Comparison of ENCODE assay signal across 8 mouse cellular contexts in genomic region chr10:94147756-94148531, GRCm38 (mm10). TPM values are rescaled to one million over a fixed set of nuclear protein-coding genes. Genes with fewer than 3 reads are reported as not detected.
A peak's percentile ranks its signal among the peaks of the same experiment; 100 is the strongest.
DNase-seq lines count a peak whose midpoint lies in the region; ATAC-seq and TF ChIP-seq lines count a peak whose summit lies in the region.

Gene Nr2c1, plus strand, starts transcription at chr10:94148023.

- peaks cover 22% of the 10 kb centered on the region for H3K4me1 ChIP-seq in embryonic facial prominence, embryonic 13.5 days
- H3K4me1 ChIP-seq in kidney, embryonic 14.5 days (ENCODE audit: control insufficient read depth, insufficient read depth, low read length) = peaks cover 12% of the 10 kb centered on the region
- H3K4me1 ChIP-seq in limb, embryonic 14.5 days (ENCODE audit: control insufficient read depth, insufficient read depth, low read length) = peaks cover 18% of the 10 kb centered on the region; the same call in 1 of the 2 replicates
- H3K4me1 ChIP-seq in midbrain, embryonic 16.5 days (ENCODE audit: control insufficient read depth, insufficient read depth, low read length) = peaks cover 18% of the 10 kb centered on the region
- H3K4me1 ChIP-seq in spleen, adult 2 months (ENCODE audit: control insufficient read depth, insufficient read depth, insufficient read length) = peaks cover 2% of the 10 kb centered on the region; the same call in 1 of the 2 replicates

- no peaks in the 10 kb centered on the region for H3K27me3 ChIP-seq in embryonic facial prominence, embryonic 13.5 days
- no peaks in the 10 kb centered on the region for H3K27me3 ChIP-seq in kidney, embryonic 14.5 days (ENCODE audit: control insufficient read depth, insufficient read depth, low read length)
- H3K27me3 ChIP-seq in limb, embryonic 14.5 days (ENCODE audit: control insufficient read depth, insufficient read depth, low read length) = no peaks in the 10 kb centered on the region
- no peaks in the 10 kb centered on the region for H3K27me3 ChIP-seq in midbrain, embryonic 16.5 days (ENCODE audit: control insufficient read depth, insufficient read depth, low read depth, low read length)
- no peaks in the 10 kb centered on the region for H3K27me3 ChIP-seq in spleen, adult 2 months (ENCODE audit: control insufficient read depth, insufficient read depth, low read length)

- no peaks in the 10 kb centered on the region for H3K36me3 ChIP-seq in embryonic facial prominence, embryonic 13.5 days
- H3K36me3 ChIP-seq in kidney, embryonic 14.5 days (ENCODE audit: control insufficient read depth, insufficient read depth, low read length) = no peaks in the 10 kb centered on the region
- H3K36me3 ChIP-seq in limb, embryonic 14.5 days (ENCODE audit: control insufficient read depth, insufficient read depth, low read length) = no peaks in the 10 kb centered on the region
- H3K36me3 ChIP-seq in midbrain, embryonic 16.5 days (ENCODE audit: control insufficient read depth, insufficient read depth, low read length) = no peaks in the 10 kb centered on the region
- no peaks in the 10 kb centered on the region for H3K36me3 ChIP-seq in spleen, adult 2 months (ENCODE audit: control insufficient read depth, insufficient read depth, low read length)

- H3K4me2 ChIP-seq in embryonic facial prominence, embryonic 13.5 days = peak within 1 kb of the TSS; percentile 73
- H3K4me2 ChIP-seq in kidney, embryonic 14.5 days (replicated peaks; ENCODE audit: low read depth, low read length) = peak within 1 kb of the TSS; percentile 56
- H3K4me2 ChIP-seq in limb, embryonic 14.5 days (replicated peaks; ENCODE audit: low read depth, low read length, severe bottlenecking) = peak within 1 kb of the TSS; percentile 73
- peak within 1 kb of the TSS; percentile 76 for H3K4me2 ChIP-seq in midbrain, embryonic 16.5 days (ENCODE audit: low read length)

- peak; percentile 43; the same call in 1 of the 2 replicates for TF ChIP-seq CTCF in spleen, adult 2 months (IDR thresholded peaks at IDR 0.05; ENCODE audit: extremely low read depth, insufficient read depth, insufficient read length, insufficient replicate concordance)

- ATAC-seq in embryonic facial prominence, embryonic 13.5 days (ENCODE audit: insufficient number of reproducible peaks, insufficient read depth, low FRiP score, low TSS enrichment, low read depth) = peak; percentile 80
- ATAC-seq in kidney, embryonic 14.5 days (ENCODE audit: low FRiP score, low TSS enrichment) = peak; percentile 93
- ATAC-seq in limb, embryonic 14.5 days (ENCODE audit: low FRiP score, low read depth) = peak; percentile 89
- ATAC-seq in midbrain, embryonic 16.5 days = peak; percentile 95

- TF ChIP-seq POLR2A in limb, embryonic 14.5 days (IDR thresholded peaks at IDR 0.05; ENCODE audit: borderline replicate concordance, extremely low read depth, insufficient read depth, insufficient read length) = peak; percentile 64; the same call in 1 of the 2 replicates
- no peak for TF ChIP-seq POLR2A in spleen, adult 2 months (IDR thresholded peaks at IDR 0.05; ENCODE audit: low read depth, low read length)

- 0% methylated on average over 64 of the region's 64 CpGs for WGBS in embryonic facial prominence, embryonic 13.5 days
- under 1% methylated on average over 64 of the region's 64 CpGs for WGBS in kidney, embryonic 14.5 days
- WGBS in limb, embryonic 14.5 days = under 1% methylated on average over 47 of the region's 64 CpGs
- WGBS in midbrain, embryonic 16.5 days = 0% methylated on average over 62 of the region's 64 CpGs
- under 1% methylated on average over 64 of the region's 64 CpGs for WGBS in spleen, adult 2 months

- no peaks in the 10 kb centered on the region for H3K9me3 ChIP-seq in embryonic facial prominence, embryonic 13.5 days
- H3K9me3 ChIP-seq in kidney, embryonic 14.5 days (ENCODE audit: control insufficient read depth, low read length) = no peaks in the 10 kb centered on the region
- no peaks in the 10 kb centered on the region for H3K9me3 ChIP-seq in limb, embryonic 14.5 days (ENCODE audit: control insufficient read depth, low read length)
- no peaks in the 10 kb centered on the region for H3K9me3 ChIP-seq in midbrain, embryonic 16.5 days (replicated peaks; ENCODE audit: control insufficient read depth, low read length, poor library complexity, severe bottlenecking)

- DNase-seq in 416B (ENCODE audit: low read depth) = peak; percentile 85
- DNase-seq in adrenal gland, postnatal 4 days (ENCODE audit: low spot score in 2 of 2) = peak; percentile 75 to 81
- peak; percentile 91 for DNase-seq in heart, adult 9 months (ENCODE audit: low spot score in 2 of 2)
- peak; percentile 65 for DNase-seq in limb, embryonic 14.5 days (ENCODE audit: low spot score)
- DNase-seq in spleen, adult 2 months (ENCODE audit: low read depth in 1 of 2, low spot score in 2 of 2) = peak; percentile 25 to 79

- peak within 1 kb of the TSS; percentile 87 for H3K27ac ChIP-seq in embryonic facial prominence, embryonic 13.5 days
- H3K27ac ChIP-seq in kidney, embryonic 14.5 days (ENCODE audit: low read depth, low read length) = peak within 1 kb of the TSS; percentile 92
- H3K27ac ChIP-seq in limb, embryonic 14.5 days (replicated peaks; ENCODE audit: low read depth, low read length) = peak within 1 kb of the TSS; percentile 76
- H3K27ac ChIP-seq in midbrain, embryonic 16.5 days (ENCODE audit: low read length) = peak within 1 kb of the TSS; percentile 80
- H3K27ac ChIP-seq in spleen, adult 2 months (ENCODE audit: insufficient read depth, low read length) = peak within 1 kb of the TSS; percentile 82

- H3K4me3 ChIP-seq in embryonic facial prominence, embryonic 13.5 days = peak within 1 kb of the TSS; percentile 88
- peak within 1 kb of the TSS; percentile 93 for H3K4me3 ChIP-seq in kidney, embryonic 14.5 days (ENCODE audit: low read length)
- H3K4me3 ChIP-seq in limb, embryonic 14.5 days (replicated peaks; ENCODE audit: low read length) = peak within 1 kb of the TSS; percentile 88
- H3K4me3 ChIP-seq in midbrain, embryonic 16.5 days (ENCODE audit: low read depth, low read length) = peak within 1 kb of the TSS; percentile 97
- peak within 1 kb of the TSS; percentile 85 for H3K4me3 ChIP-seq in spleen, adult 2 months (ENCODE audit: extremely low read depth, insufficient read depth, insufficient read length)

- H3K9ac ChIP-seq in embryonic facial prominence, embryonic 13.5 days = peak within 1 kb of the TSS; percentile 93
- H3K9ac ChIP-seq in kidney, embryonic 14.5 days (ENCODE audit: low read depth, low read length) = peak within 1 kb of the TSS; percentile 92
- peak within 1 kb of the TSS; percentile 94 for H3K9ac ChIP-seq in limb, embryonic 14.5 days (ENCODE audit: low read depth, low read length, severe bottlenecking)
- H3K9ac ChIP-seq in midbrain, embryonic 16.5 days (ENCODE audit: low read depth, low read length) = peak within 1 kb of the TSS; percentile 95

RNA-seq across cellular contexts. Expression of gene Nr2c1, which starts in this region (rescaled TPM):
- total RNA-seq in adrenal gland, postnatal 4 days (2021) = 10 to 100 TPM; 16.3 to 18.0 TPM
- polyA plus RNA-seq in embryonic facial prominence, embryonic 13.5 days (2015; fragmentation: Nextera tagmentation; extraction: Ambion mirVana) = 9.0 and 9.3 TPM in 2 replicates
- polyA plus RNA-seq in kidney, embryonic 14.5 days (2014; fragmentation: Nextera tagmentation; extraction: Ambion mirVana) = 8.0 and 10.7 TPM in 2 replicates
- polyA plus RNA-seq in limb, embryonic 14.5 days (2012; rRNA removed) = 11.5 and 13.4 TPM in 2 replicates
- 7.9 and 9.5 TPM in 2 replicates for polyA plus RNA-seq in limb, embryonic 14.5 days (2014; fragmentation: Nextera tagmentation; extraction: Ambion mirVana)
- 8.0 and 9.3 TPM in 2 replicates for polyA plus RNA-seq in midbrain, embryonic 16.5 days (2015; fragmentation: Nextera tagmentation; extraction: Ambion mirVana)
- 1.5 TPM in 2 replicates for polyA plus RNA-seq in spleen, adult 2 months (2012; rRNA removed)

Comparison
In these comparisons a context has a peak if more than half of its experiments do, and no peak if none do; other contexts are left out.
1. Peak in every context shown above with its lines: DNase-seq, ATAC-seq, H3K4me3 ChIP-seq and H3K27ac ChIP-seq.